Mouse (Mus musculus): ENCODE results near the gene Parp3. TPM values are rescaled to one million over a fixed set of nuclear protein-coding genes. Genes with fewer than 3 reads are reported as not detected.
A peak's percentile ranks its signal among the peaks of the same experiment; 100 is the strongest.

Gene Parp3
- polyA plus RNA-seq, 1 experiment, result 19.5 TPM

DNA sequence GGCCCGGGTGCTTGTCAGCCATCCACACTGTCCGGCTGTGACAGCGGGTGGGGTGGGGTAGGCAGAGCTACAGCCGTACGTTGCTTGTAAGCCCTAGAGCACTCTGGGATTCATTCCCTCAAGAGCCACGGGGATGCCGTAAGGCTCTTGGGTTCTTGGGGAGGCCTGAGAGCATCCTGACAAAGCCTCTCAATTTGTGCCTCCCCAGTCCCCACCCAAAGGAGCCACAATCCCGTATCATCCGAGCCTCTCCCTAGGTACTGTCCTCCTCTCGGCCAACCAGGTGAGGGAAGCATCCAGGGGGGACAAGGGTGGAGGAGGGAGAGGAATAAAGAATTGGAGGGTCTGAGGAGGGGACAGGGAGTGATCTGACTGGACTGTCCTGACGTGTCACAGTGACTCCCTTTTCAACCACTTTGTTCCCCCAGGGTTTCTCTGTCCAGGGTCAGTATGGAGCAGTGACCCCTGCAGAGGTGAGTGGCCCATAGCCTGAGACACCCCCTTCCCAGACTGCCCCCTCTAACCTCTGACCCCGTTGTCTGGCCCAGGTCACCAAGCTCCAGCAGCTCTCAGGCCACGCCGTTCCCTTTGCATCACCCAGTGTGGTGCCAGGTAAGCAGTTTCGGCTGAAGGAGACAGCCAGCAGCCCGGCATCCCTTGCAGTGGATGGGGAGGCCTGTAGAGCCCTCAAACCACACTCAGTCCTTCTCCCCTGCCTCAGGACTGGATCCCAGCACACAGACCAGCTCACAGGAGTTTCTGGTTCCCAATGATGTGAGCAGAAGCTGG lies 14.9 kb downstream of the Parp3 start:
- WGBS, result 88% methylated on average over 16 of the region's 16 CpGs
- no peak for DNase-seq (ENCODE audit: low read depth, low spot score)

DNA sequence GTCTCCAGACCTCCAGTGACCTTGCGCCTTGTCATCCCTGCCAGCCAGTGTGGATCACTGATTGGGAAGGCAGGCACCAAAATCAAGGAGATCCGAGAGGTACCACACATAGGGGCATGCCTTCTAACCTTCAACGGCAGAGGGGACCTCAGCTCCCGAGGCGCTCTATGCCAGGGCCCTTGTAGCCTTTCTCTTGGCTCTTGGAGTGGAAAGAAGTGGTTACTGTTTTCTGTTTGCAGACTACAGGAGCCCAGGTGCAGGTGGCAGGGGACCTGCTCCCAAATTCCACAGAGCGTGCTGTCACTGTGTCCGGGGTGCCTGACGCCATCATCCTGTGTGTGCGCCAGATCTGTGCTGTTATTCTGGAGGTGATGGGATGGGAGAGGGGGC lies 15.7 kb downstream of the Parp3 start:
- WGBS, result 90% methylated on average over 9 of the region's 9 CpGs

DNA sequence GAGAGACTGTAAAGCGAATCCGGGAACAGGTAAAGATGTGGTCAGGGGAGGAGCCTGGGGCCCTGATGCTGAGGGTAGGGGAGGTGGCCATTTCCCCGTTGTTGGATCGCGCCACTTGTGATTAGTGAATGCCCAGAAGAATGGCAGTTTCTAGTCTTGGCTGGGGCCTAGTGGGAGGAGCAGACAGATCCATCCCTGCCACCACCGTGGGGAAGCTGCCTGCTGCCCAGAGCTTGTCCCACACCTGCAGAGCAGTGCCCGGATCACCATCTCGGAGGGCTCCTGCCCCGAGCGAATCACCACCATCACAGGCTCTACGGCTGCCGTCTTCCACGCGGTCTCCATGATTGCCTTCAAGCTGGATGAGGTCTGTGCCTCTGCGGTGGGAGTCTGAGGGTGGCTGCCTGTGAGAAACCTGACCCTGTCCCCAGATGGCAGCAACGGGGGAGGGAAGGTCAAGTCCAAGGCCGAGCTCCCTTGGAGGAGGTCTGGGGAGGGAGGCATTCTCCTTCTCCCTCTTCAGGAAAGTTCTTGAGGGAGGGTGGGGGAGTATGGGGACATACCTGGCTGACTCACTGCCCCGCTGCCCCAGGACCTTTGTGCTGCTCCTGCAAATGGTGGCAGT lies 16.2 kb downstream of the Parp3 start:
- DNase-seq (ENCODE audit: low read depth, low spot score), result no peak
- 78% methylated on average over 18 of the region's 18 CpGs for WGBS

More for the DNA sequence above, 15.7 kb downstream of the Parp3 start:
- DNase-seq (ENCODE audit: low read depth, low spot score), result no peak

DNA sequence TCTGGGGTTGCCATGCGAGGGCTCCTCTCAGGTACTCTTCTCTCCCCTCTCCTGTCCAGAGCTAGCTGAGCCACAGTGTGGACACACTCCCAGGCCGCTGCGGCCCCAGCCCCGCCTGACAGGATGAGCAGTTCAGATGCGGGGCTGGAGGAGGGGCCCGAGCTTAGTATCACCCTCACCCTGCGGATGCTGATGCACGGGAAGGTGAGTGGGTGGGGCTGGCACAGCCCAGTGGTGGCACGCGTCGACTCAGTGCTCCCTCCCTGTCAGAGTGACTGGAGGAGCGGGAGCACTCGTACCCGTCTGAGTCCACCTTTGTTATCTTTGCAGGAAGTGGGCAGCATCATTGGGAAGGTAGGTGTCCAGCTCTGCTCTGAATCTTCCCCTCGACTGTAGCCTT lies 16.8 kb downstream of the Parp3 start:
- DNase-seq (ENCODE audit: low read depth, low spot score), result no peak
- 66% methylated on average over 15 of the region's 15 CpGs for WGBS

DNA sequence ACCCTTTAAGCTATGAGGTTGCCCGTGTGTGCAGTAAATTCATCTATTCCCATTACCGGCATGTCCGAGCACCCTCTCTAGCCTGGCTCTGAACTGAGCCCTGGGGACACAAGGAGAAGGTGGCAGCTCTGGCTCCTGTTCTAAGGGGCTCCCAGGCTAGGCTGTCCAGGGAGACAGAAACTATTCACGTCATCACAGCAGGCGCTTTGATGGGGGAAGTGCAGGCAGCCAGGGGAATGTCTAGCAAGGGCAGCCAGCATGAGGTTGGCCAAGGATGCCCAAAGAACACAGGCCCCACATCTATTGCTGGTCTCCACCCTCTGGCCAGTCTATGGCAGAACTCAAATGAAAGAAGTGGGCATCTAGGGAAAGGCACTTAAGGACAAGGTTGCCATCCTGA lies 18.8 kb downstream of the Parp3 start:
- WGBS, result 88% methylated on average over 5 of the region's 5 CpGs
- no peak for DNase-seq (ENCODE audit: low read depth, low spot score)

DNA sequence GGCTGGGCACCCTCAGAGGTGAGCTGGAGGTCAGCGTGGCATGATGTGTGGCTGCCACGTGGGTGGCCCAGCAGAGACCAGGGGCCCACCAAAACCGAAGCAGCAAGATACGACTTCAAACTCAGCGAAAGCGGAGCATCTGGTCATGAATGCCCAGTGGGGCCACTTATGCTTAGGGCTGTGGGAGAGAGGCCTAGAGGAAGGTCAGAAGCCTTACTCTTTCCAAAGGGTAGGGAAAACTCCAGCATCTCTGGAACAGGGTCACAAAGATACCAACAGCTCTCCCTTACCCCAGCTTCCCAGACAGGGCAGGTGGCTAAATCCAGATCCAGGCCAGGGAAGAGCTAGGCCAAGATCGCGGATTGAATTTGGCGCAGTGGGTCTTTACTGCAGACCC lies 19.6 kb downstream of the Parp3 start:
- 79% methylated on average over 9 of the region's 9 CpGs for WGBS
- no peak for DNase-seq (ENCODE audit: low read depth, low spot score)

DNA sequence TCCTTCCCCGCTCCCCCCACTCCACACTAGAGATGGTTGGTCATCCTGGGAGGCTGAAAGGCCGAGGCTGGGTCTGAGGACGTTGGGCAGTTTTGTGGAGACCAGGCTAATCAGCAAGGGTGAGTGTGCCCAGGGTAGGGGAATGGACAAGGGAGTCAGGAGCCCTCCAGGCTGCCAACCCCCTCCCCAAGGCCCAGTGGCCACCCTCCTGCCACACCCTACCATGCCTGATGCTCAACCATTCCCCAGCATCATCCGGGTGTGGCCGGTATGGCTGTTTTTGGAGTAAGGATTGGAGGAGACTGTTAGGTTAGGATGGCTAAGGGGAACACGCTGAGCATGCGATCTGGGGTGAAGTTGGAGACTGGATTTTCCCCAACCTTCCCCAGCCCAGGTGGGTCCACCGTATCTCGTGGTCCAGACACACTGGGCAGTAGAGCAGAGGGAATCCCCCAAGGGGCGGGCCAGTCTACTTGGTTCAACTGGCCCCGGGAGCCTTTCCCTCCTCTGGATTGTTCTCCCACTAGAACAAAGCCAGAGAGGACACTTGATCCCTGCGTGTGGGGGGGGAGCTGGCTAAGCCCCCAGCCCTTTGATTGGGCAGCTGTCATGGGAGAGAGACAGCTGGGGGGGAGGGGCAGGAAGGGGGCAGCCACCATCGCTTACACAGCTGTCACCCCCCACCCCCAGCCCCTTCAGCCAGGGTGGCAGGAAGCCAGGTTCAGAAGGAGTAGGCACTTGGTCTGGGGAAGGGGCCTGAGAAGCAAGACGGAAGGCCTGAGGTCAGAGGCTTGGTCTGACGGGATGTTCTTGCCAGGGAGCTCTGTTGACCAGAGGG lies 20.2 kb downstream of the Parp3 start:
- WGBS, result 73% methylated on average over 15 of the region's 15 CpGs
- DNase-seq (ENCODE audit: low read depth, low spot score), result no peak

DNA sequence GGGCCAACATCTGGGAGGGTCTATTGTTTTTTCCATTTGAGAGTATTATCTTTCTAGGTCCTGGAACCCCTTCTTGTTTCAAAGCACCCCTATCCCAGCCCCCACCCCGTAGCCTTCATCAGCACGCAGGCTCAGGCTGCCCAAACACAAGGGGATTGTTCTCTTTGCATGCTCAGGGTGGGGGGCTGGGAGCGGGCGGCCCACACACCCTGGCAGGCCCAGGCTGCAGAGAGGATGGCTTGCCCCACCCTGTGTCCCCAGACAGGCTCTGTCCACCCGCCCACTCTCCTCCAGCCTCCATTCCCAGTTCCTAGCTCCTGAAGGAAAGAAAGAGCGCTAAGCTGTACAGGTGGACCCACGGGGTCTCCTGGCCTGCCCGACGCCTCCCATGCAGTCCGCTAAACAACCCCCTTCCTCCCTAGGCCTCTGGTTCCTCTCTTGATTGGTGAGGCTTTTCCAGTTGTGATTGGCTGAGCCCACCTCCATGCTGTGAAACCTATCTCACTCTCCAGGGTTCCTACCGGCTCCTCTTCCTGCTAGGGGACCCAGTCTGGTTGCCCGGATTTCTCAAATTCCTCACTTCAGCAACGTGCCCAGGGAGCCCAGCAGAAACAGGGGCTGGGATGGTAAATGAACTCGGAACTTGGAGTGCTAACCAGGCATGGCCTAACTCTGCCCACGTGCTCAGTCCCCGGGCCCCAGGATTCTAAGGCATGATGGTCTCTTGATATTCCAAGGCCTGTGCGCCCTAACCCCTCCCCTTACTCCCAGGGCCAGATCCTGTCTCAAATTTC lies 21.7 kb downstream of the Parp3 start:
- 67% methylated on average over 17 of the region's 17 CpGs for WGBS
- DNase-seq (ENCODE audit: low read depth, low spot score), result no peak

DNA sequence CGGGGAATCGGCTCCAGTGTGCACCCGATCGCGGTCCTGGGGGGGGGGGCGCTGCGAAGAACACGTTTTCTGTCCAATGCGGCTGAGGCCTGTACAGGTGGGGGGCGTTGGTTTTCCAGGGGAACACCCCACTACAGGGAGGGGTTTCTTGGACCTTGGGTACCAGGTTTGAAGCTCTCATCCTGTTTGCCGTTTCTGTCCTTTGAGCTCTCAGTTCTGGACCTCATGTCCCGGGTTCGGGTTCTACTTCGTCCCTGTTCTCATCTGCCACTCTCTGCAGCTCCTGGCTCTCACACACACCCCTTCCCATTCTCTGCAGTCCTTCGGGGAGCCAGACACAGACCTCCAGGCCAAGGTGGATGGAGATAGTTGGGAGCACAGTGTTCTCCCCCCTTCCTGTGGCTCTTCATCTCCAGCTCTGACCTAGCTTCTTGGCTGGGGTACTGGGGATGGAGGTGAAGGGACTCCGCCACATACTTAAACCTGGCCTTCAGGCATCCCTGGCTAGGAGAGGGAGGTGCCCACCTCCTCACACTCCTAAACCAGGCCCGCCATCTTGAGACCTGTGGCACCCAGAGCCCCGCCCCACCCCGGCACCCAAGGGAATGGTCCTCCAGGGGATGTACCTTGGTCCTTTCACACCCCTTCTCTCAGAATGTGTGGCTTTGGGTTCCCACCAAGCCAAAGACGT lies 22.5 kb downstream of the Parp3 start:
- no peak for DNase-seq (ENCODE audit: low read depth, low spot score)
- 20% methylated on average over 20 of the region's 20 CpGs for WGBS

DNA sequence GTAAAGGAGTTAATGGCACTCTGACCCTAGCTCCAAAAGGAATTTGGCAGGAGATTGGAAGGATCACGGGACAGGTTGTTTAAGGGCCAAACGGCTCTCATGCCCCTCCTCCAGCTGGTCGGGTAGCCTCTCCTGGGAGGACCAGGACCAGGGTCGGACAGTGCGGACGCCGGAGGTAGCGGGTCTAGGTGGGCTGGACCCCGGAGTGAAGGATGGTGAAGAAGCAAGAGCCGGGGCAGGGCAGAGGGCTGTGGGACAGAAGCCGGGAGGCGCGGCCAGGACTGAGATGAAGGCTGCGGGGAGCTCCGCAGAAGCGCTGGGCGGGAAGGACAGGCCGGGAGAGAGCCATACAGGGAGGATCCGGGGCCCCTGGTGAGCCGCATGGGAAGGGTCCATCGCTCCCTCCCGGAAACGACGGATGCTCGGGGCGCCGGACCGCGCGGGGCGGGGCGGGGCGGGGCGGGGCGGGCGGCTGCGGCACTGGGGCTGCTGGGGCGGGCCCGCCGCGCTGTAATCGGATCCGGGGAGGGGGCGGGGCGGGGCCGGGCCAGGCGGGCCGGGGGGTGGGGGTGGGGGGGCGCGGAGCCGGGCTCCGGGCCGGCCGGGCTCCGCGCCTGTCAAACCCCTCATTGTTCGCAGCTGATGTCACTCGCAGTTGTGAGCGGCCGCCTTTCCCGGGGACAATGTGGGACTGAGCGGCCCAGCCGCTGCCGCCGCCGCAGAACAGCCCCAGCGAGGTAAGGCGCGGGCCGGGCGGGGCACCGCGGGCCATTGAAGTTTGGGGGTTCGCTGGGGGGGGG lies 23.3 kb downstream of the Parp3 start, which contains the start of gene Pcbp4:
Gene Pcbp4 (plus strand): TSS at position 21 of the 800 bp plus-strand sequence.
- under 1% methylated on average over 55 of the region's 74 CpGs for WGBS

DNA sequence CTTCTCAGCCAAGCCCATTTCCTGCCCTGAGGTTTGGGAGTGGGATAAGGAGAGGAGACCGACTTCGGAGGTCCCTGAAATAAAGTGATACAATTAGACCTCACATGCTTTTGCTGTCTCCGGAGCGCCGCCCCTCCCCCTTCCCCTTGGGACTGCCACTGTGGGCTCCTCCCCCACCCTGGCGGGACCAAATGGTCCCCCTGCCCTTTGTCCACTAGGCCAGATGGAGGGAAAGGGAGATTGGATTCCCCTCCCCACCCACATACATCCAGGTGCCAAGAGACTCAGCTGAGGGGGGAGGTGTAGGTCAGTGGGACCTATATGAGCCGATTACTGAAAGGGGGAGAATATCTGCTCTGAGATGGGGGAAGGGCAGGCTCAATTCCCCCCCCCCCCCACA lies 23.9 kb downstream of the Parp3 start:
- DNase-seq (ENCODE audit: low read depth, low spot score), result no peak
- 53% methylated on average over 7 of the region's 7 CpGs for WGBS

More for the DNA sequence above, 23.3 kb downstream of the Parp3 start, which contains the start of gene Pcbp4:
- DNase-seq (ENCODE audit: low read depth, low spot score), result no peak

DNA sequence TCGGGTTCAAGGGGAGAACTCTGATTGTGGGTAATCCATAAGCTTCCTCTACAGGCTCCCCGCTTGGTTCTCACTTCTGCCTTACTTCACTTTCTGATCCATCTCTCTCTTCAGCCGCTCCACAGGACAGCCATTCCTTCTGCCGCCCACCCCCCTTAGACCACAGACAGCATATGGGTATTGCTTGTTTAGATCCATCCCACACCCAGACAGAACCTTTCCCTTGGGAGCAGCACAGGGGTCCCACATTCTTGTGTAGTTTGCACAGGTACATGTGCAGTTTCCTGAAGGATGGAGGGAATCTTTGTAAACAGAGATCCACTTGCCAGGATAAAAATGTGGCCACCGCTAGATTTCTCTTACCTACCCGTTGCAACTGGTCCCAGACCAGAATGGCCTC lies 24.4 kb downstream of the Parp3 start:
- 80% methylated on average over 6 of the region's 6 CpGs for WGBS
- DNase-seq (ENCODE audit: low read depth, low spot score), result no peak

DNA sequence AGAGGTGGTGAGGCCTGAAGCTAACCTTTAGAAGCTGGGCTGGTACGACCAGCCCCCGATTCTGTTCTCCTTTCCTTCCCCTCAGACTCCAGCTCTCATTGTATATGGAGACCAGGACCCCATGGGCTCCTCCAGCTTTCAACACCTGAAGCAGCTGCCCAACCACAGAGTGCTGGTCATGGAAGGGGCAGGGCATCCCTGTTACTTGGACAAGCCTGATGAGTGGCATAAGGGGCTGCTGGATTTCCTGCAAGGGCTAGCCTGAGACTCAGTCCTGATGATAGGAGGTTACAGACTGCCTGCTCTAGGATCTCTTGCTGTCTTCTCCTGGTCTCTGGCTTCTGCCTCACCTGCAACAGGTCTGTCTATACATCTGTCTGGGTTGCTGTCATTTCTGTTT lies 24.9 kb downstream of the Parp3 start:
- 84% methylated on average over 2 of the region's 2 CpGs for WGBS
- no peak for DNase-seq (ENCODE audit: low read depth, low spot score)

DNA sequence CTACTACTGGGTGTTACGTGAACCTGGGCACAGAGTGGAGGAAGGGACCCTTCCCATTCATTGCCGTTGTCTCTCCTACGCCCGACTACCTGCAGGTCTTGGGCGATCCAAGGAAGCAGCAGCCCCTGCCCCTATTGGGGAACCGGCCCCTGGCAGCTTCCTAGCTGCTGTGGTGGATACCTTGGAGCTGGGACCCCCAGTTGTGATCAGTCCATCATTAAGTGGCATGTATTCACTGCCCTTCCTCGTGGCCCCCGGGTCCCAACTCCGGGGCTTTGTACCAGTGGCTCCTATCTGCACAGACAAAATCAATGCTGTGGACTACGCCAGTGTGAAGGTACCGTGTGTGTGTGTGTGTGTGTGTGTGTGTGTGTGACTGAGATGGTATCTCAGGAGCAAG lies 25.5 kb downstream of the Parp3 start:
- no peak for DNase-seq (ENCODE audit: low read depth, low spot score)
- 82% methylated on average over 11 of the region's 11 CpGs for whole genome bisulfite sequencing

DNA sequence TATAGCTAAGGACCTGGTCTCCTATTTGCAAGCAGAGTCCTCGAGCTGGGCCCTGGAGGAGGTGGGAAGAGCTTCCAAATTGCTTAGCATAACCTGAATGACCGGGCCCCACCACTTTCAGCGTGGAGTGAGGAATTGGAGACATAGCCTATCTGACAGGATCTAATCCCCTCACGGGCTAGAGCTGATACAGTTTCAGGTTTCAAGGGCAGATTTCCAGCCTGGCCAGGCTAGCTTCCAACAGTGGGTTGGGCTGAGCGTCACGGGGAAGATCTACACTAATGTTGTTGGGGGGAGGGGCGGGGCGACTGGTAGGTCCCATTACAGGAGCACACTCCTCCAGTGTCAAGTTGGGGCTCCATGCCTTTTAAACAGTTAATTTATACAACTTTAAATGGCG lies 26.1 kb downstream of the Parp3 start:
- DNase-seq (ENCODE audit: low read depth, low spot score), result no peak
- 34% methylated on average over 9 of the region's 9 CpGs for WGBS

DNA sequence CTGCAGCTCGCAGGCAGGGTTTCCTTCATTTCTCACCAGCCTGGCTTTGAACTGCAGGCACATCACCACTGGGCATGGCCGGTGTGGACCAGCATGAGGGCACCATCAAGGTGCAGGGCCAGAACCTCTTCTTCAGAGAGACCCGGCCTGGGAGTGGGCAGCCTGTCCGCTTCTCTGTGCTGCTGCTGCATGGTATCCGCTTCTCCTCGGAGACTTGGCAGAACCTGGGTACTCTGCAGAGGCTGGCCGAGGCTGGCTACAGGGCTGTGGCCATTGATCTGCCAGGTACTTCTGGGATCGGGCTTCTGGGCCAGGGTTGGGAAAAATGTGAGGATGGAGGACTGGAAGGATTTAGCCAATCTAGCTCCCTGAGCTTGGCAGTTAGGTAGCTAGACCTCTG lies 26.8 kb downstream of the Parp3 start:
- WGBS, result 89% methylated on average over 8 of the region's 8 CpGs
- no peak for DNase-seq (ENCODE audit: low read depth, low spot score)

DNA sequence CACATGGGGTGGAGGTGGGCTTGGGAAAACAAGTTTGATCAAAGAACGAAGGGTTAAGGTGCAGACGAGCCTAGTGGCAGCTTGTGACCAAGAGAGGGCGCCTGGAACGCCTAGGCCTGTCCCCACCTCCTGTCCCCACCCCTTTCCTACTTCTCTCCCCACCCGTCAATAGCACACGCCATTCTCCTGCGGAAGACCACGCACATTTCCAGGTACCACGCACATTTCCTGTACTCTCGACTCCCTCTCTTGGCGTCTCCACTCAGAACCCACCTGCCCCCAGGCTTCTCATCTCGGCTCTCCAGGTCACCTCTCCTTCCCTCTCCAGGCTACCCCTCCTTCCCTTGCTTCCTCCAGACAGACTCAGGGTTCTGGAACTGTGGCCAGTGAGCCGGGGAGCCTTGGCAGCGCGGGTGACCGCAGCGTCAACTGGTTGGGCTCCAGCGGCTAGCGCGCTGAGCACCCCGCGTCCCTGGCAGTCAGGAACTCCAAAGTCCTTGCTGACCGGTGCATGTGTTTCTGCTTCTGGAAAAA lies 28.2 kb downstream of the Parp3 start:
- peak; percentile 67 for DNase-seq (ENCODE audit: low read depth, low spot score)
- WGBS, result under 1% methylated on average over 23 of the region's 23 CpGs

DNA sequence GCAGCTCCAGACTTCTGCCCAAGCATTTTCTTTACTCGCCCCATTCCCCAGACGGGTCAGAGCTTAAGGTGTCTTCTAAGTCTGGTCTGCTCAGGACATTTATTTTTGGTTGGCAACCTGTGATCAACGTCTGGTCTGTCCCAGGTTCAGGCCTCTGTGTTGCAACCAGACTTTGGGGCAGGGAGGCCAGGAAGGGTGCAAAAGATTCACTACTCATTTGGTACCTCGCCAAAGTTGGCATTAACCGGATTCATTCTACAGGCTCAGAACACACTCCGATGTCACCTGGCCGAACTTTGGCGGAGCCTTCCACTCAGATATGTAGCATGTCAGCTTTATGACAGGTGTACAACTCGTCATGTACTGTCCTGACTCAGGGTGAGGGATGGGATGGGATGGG lies 28.8 kb downstream of the Parp3 start:
- WGBS, result 18% methylated on average over 9 of the region's 9 CpGs
- no peak for DNase-seq (ENCODE audit: low read depth, low spot score)

All from large intestine, adult 2 months (tissue).